Mouse (Mus musculus) ES-Bruce4 (cell line): ENCODE results near the gene Sestd1. TPM values are rescaled to one million over a fixed set of nuclear protein-coding genes. Genes with fewer than 3 reads are reported as not detected.

ENCODE experiments used
- H3K27ac ChIP-seq: 2 replicates; pipeline ENCODE4 v1.5.1; 2012; ENCODE audit warnings: low read length, inconsistent platforms; ENCODE audit not compliant: insufficient read depth
- H3K27me3 ChIP-seq: 2 replicates; pipeline ENCODE4 v1.6.1; 2012; ENCODE audit warnings: mild to moderate bottlenecking, low read length, inconsistent platforms; ENCODE audit not compliant: control insufficient read depth, poor library complexity, insufficient read depth, severe bottlenecking
- H3K36me3 ChIP-seq: 2 replicates; pipeline ENCODE4 v1.6.1; 2012; ENCODE audit warnings: inconsistent platforms, mild to moderate bottlenecking, low read length, moderate library complexity; ENCODE audit not compliant: control insufficient read depth, poor library complexity, insufficient read depth, severe bottlenecking
- H3K4me1 ChIP-seq: one replicate; pipeline ENCODE4 v1.8.1; 2011; ENCODE audit warnings: low read length; ENCODE audit not compliant: control insufficient read depth, insufficient read depth
- H3K4me3 ChIP-seq: 2 replicates; pipeline ENCODE4 v1.5.1; 2011; ENCODE audit warnings: low read depth, mild to moderate bottlenecking, low read length
- H3K9ac ChIP-seq: 2 replicates; pipeline ENCODE4 v1.6.1; 2012; ENCODE audit warnings: low read depth, mild to moderate bottlenecking, inconsistent platforms; ENCODE audit not compliant: poor library complexity, severe bottlenecking
- H3K9me3 ChIP-seq: replicated peaks from 2 replicates; pipeline ENCODE4 v1.6.1; 2012; ENCODE audit warnings: mild to moderate bottlenecking, low read length, inconsistent platforms; ENCODE audit not compliant: control insufficient read depth, poor library complexity, insufficient read depth, severe bottlenecking
- CTCF ChIP-seq: IDR thresholded peaks from one replicate; pipeline ENCODE4 v1.8.1; 2011; ENCODE audit warnings: low read depth, low read length
- EP300 ChIP-seq: IDR thresholded peaks from 2 replicates; pipeline ENCODE4 v1.6.1; 2011; ENCODE audit warnings: low read depth, low read length; ENCODE audit not compliant: insufficient read depth
- POLR2A ChIP-seq: IDR thresholded peaks from one replicate; pipeline ENCODE4 v1.8.1; 2011; ENCODE audit warnings: low read length; ENCODE audit not compliant: insufficient read depth
- polyA plus RNA-seq: library from polyadenylated mRNA; stranded (reverse); fragments of >200 nt; gene quantifications from 2 replicates; pipeline ENCODE4 v1.2.4, GENCODE M21; 2011; ENCODE audit warnings: low read depth; ENCODE audit not compliant: missing spikeins, insufficient read depth, insufficient read length

Gene Sestd1
- polyA plus RNA-seq, 1 experiment = 27.2 TPM

- H3K27ac ChIP-seq = no peak overlapping the region
- no peaks in the 10 kb centered on the region for H3K9me3 ChIP-seq
- peaks cover 4% of the 10 kb centered on the region for H3K4me1 ChIP-seq
- TF ChIP-seq POLR2A = no peak
- TF ChIP-seq CTCF = no peak
- TF ChIP-seq EP300 = no peak
- no peaks in the 10 kb centered on the region for H3K27me3 ChIP-seq
- H3K9ac ChIP-seq = no peak overlapping the region
- H3K4me3 ChIP-seq = no peak overlapping the region
- no peaks in the 10 kb centered on the region for H3K36me3 ChIP-seq
Measured at GRCm38 (mm10) chr2:77301687-77302389, 21.4 kb upstream of the Sestd1 start.

DNA sequence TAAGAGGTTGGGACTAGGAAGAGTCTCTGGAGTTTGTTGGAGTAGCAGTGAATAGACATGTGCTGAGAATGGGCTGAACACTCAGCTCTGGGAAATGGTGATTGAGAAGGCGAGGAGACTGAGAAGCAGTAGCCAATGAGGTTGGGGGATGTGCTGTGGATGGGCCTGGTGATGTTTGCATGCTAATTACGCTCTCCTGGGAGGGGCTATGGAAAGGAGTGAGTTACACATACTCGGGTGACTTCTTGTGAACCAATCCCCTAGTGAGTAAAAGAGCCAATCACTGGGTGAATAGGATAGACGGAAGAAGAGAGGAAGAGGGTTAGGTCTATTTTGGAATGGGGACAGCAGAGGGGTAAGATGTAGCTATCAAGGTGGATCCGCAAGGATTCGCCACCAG, 9.3 kb upstream of the Sestd1 start:
- no peak overlapping the region for H3K9ac ChIP-seq
- H3K4me1 ChIP-seq = peaks cover 2% of the 10 kb centered on the region
- no peak for TF ChIP-seq EP300
- TF ChIP-seq POLR2A = no peak
- no peak for TF ChIP-seq CTCF
- H3K4me3 ChIP-seq = no peak overlapping the region
- H3K27me3 ChIP-seq = no peaks in the 10 kb centered on the region; the same call in 1 of the 2 replicates
- H3K27ac ChIP-seq = no peak overlapping the region
- no peaks in the 10 kb centered on the region for H3K36me3 ChIP-seq
- H3K9me3 ChIP-seq = no peaks in the 10 kb centered on the region

DNA sequence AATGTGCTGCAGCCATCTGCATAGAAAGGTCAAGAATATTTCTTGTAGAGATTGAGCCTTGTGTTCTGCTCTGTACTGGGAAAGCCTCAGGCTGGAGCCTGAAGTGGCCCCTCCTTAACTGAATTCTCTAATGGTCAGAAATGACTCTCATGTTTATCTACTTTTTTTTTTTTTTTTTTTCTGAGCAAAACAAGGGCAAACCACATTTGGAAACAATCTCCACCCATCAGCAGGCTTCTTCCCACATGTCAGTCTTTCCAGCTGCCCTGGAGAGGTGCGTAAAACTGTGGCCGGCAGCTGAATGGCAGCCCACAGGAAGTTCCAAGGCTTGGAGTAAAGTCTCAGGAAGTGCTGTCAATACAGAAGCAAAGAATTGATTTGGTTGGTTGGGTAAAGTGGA, 6.4 kb upstream of the Sestd1 start:
- Histone ChIP-seq H3K4me1 (peaks cover 2% of the 10 kb centered on the region), H3K9me3 (no peaks in the 10 kb centered on the region), H3K27ac (no peak overlapping the region), H3K9ac (no peak overlapping the region), H3K4me3 (no peak overlapping the region), H3K27me3 (no peaks in the 10 kb centered on the region), H3K36me3 (no peaks in the 10 kb centered on the region)
- no peak for TF ChIP-seq EP300
- no peak for TF ChIP-seq CTCF
- TF ChIP-seq POLR2A = no peak

DNA sequence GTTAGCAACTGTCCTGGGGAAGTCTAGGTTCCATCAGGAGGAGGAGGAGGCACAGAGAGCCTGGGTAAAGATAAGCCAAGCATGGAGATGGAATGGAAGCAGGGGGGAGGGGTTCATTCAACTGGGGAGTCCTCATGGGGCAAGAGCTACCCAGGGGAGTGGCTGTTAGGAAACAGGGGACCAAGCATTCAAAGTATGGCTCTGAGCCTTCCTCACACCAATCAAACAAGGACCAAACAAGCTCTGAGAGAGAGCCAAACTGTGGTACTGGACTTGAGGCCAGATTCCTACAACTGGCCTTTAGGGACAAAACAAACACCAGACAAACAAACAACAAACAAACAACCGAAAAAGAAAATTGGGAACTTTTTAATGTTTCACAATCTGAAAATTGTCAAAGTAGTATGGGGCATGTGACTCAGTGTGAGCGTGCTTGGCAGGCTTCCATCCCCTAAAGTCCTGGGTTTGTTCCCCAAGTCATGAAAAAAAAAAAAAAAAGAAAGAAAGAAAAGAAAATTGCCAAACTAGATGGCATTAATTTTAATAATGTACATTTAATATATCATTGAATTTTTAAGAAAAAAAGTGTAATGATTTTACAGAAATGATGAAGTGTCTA, 4.0 kb upstream of the Sestd1 start:
- H3K27ac ChIP-seq = no peak overlapping the region
- no peaks in the 10 kb centered on the region for H3K27me3 ChIP-seq

GRCm38 (mm10) chr2:77279861-77280511, 406 bp downstream of the Sestd1 start:
- peaks cover 2% of the 10 kb centered on the region for H3K4me1 ChIP-seq
- no peaks in the 10 kb centered on the region for H3K36me3 ChIP-seq
- no peaks in the 10 kb centered on the region for H3K9me3 ChIP-seq
- TF ChIP-seq EP300 (no peak), POLR2A (no peak), CTCF (no peak)
- peak overlapping the region; percentile 89 for H3K9ac ChIP-seq
- H3K27me3 ChIP-seq = no peaks in the 10 kb centered on the region
- H3K4me3 ChIP-seq = peak overlapping the region; percentile 73
- H3K27ac ChIP-seq = no peak overlapping the region

More for the DNA sequence above, 4.0 kb upstream of the Sestd1 start:
- Histone ChIP-seq H3K36me3 (no peaks in the 10 kb centered on the region), H3K9ac (no peak overlapping the region), H3K4me3 (no peak overlapping the region), H3K4me1 (no peaks in the 10 kb centered on the region), H3K9me3 (no peaks in the 10 kb centered on the region)
- TF ChIP-seq CTCF (no peak), EP300 (no peak), POLR2A (no peak)

DNA sequence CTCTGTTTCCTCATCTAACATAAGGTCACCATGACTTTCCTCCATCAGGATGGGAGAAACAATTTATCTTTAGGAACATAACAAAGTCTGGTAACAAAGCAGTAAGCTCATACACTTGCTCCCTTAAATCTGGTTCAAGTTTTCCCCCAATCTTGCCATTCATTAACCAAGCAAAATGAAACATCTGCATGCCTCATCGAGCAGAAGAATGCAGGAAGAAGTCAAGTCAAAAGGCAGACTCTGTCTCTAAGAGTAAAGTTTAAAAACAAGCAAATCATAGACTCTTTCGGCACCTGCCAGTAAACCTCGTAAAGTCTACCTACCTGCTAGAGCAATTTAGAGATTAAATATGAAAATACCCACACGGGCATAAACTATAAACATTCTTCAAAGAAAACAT, 3.1 kb downstream of the Sestd1 start:
- Histone ChIP-seq H3K27ac (no peak overlapping the region), H3K27me3 (no peaks in the 10 kb centered on the region), H3K9ac (no peak overlapping the region), H3K9me3 (no peaks in the 10 kb centered on the region), H3K4me1 (peaks cover 2% of the 10 kb centered on the region), H3K36me3 (no peaks in the 10 kb centered on the region), H3K4me3 (no peak overlapping the region)
- TF ChIP-seq POLR2A (no peak), EP300 (no peak), CTCF (no peak)
